Mouse (Mus musculus): ENCODE data around the gene Med16.

DNA sequence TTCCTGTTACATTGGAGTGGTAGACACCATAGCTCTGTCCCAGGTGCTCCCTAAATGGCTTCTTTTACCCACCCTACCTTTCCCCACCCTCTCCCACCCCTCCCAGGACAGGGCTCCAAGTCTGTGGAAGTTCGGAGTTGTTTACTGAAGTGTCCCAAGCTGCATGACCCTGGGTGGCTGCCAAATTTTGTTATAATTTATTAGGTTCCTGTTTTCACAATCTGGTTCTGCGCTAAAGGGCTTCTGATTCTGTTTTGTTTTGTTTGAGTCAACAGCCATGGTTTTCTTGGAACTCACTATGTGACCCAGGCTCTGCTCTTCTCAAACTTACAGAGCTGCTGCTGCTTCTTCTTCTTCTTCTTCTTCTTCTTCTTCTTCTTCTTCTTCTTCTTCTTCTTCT, 19.3 kb downstream of the Med16 start:
- TF ChIP-seq CTCF (conservative IDR thresholded peaks at IDR 0.05; ENCODE audit: insufficient read depth, insufficient read length, low read depth, low read length) (no peak), POLR2A (IDR thresholded peaks at IDR 0.05; ENCODE audit: low read depth, low read length) (no peak)

All from kidney, adult 2 months (tissue).